Mouse (Mus musculus) heart, adult 2 months (tissue): ENCODE measurements around the gene Gm49388. TPM values are rescaled to one million over a fixed set of nuclear protein-coding genes. Genes with fewer than 3 reads are reported as not detected.
"Not testable (repeated sequence)": the region's sequence is repeated elsewhere in the genome, so short reads cannot be mapped to it uniquely, and the experiment has no call there.

ENCODE experiments used
- DNase-seq, 2 experiments: peaks; one replicate each; pipeline ENCODE4 v3.0.0; 2021
- H3K27ac ChIP-seq: fragments of 200-600 bp; 2 replicates; pipeline ENCODE4 v1.8.1; 2022
- H3K27me3 ChIP-seq: fragments of 200-500 bp; 2 replicates; pipeline ENCODE4 v1.6.1; 2012; ENCODE audit warnings: mild to moderate bottlenecking, low read length, inconsistent platforms, mixed read lengths; ENCODE audit not compliant: control insufficient read depth, insufficient read depth
- H3K36me3 ChIP-seq: fragments of 200-500 bp; 2 replicates; pipeline ENCODE4 v1.6.1; 2012; ENCODE audit warnings: low read length, inconsistent platforms; ENCODE audit not compliant: control insufficient read depth, insufficient read depth
- H3K4me1 ChIP-seq: fragments of 200-500 bp; 2 replicates; pipeline ENCODE4 v1.6.1; 2011; ENCODE audit warnings: low read length; ENCODE audit not compliant: control insufficient read depth, insufficient read depth
- H3K4me3 ChIP-seq: fragments of 200-600 bp; 2 replicates; pipeline ENCODE4 v1.8.1; 2022
- H3K79me2 ChIP-seq: fragments of 200-500 bp; replicated peaks from 2 replicates; pipeline ENCODE4 v1.6.1; 2012; ENCODE audit warnings: mild to moderate bottlenecking, inconsistent platforms, low read length, moderate library complexity, mixed read lengths; ENCODE audit not compliant: control insufficient read depth, insufficient read depth
- H3K9ac ChIP-seq: fragments of 200-500 bp; 2 replicates; pipeline ENCODE4 v1.6.1; 2012; ENCODE audit warnings: low read depth, mild to moderate bottlenecking, control low read depth, inconsistent platforms, low read length, mixed read lengths
- CTCF ChIP-seq: fragments of 200-600 bp; IDR thresholded peaks from 2 replicates; pipeline ENCODE4 v1.8.1; 2022; ENCODE audit warnings: antibody characterized with exemption, mild to moderate bottlenecking, moderate library complexity
- EP300 ChIP-seq: fragments of 200-500 bp; IDR thresholded peaks from 2 replicates; pipeline ENCODE4 v1.6.1; 2011; ENCODE audit warnings: low read depth, low read length, control low read depth; ENCODE audit not compliant: insufficient read depth
- POLR2A ChIP-seq: fragments of 200-500 bp; IDR thresholded peaks from 2 replicates; pipeline ENCODE4 v1.6.1; 2011; ENCODE audit warnings: mild to moderate bottlenecking, low read depth, low read length, control low read depth; ENCODE audit not compliant: insufficient read depth
- WGBS: fragments of 180-500 bp; shearing (Covaris S2); methylation state at CpG from one replicate; pipeline ENCODE4 v1.1.7; 2018; 5-methylcytosine and 5-hydroxymethylcytosine counted together
- intact Hi-C: fragments of 180-260 bp; cut with DNase I; formaldehyde crosslinking; loops from one replicate; pipeline ENCODE4 v1.15.1; 2025
- polyA plus RNA-seq: library from polyadenylated mRNA; depleted of rRNA; stranded (reverse); fragments of >200 nt; gene quantifications from 2 replicates; pipeline ENCODE4 v1.2.3, GENCODE M21; 2012
- total RNA-seq, 2 experiments: library from RNA; stranded (reverse); gene quantifications; 2 replicates each; pipeline ENCODE4 v1.2.3; 2021

Gene Gm49388
- total and polyA plus RNA-seq, 3 experiments: 1.6 to 2.6 TPM; not detected in 1

DNA sequence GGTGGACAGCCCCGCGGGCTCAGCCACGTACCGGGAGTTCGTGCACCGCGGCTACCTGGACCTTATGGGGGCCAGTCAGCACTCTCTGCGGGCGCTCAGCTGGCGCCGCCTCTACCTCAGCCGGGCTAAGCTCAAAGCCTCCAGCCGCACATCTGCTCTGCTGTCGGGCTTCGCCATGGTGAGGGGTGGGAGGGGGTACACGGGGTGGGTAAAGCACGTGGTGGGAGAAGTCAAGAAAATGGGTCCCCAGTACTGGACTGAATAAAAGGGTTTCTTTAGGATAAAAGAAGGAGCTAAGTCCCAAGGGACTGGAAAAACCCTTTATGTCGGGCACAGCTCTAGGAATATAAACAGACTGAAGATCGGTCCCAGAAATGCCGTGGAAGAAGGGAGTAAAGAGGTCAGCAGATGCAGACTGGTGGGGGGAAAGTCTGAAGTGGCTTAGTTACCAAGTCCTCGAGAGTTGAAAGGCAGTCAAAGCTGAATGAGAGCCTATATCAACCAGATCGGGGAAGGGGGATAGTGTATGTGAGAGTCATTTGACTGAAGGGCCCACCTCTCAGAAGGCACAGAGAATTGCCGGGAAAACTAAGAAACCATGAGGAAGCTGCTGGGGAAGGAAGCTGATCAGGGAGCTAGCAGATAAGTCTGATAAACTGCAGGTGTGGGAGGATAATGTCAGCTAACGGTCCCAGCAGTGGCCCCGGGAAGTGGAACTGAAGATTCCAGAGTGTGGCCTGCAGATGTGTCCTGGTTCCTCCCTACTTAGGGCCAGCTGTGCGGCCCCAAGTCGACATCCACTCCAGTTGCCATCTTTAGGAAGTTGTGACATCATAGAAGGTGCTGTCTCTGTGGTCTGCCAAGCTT lies 15.1 kb upstream of the Gm49388 start:
- peak overlapping the region; percentile 99 for H3K9ac ChIP-seq
- no peaks in the 10 kb centered on the region for H3K36me3 ChIP-seq
- peaks cover 4% of the 10 kb centered on the region; the same call in 1 of the 2 replicates for H3K4me1 ChIP-seq
- TF ChIP-seq CTCF (no peak), POLR2A (no peak), EP300 (0 out of 2 replicates have a peak, but pooled peaks have one; percentile 11)
- H3K4me3 ChIP-seq: peak overlapping the region; percentile 93
- DNase-seq: peak; percentile 28 to 40
- 3% methylated on average over 27 of the region's 27 CpGs for WGBS
- peak overlapping the region; percentile 93 for H3K27ac ChIP-seq
- H3K27me3 ChIP-seq: no peaks in the 10 kb centered on the region
- intact Hi-C loops: no loop called here
- no peaks in the 10 kb centered on the region for H3K79me2 ChIP-seq

DNA sequence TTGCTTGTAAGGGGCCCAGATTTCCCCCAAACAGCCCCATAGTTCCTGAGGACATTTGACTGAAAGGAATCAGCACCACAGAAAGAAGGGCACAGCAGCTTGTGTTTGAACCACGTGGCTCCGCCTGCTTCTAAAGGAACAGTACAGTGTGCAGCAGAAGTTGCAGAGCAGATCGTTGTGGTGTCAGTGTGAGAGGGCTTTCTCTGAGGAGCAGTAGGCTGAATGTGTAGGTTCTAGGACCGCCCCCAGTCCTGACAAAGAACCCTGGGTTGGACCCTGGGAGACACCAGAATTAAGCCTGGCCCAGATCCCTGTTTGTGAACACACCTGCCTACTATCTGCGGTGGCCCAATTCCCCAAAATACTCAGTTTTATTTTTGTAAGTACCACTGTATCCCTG lies 14.1 kb upstream of the Gm49388 start:
- no peak for TF ChIP-seq CTCF
- no peak for TF ChIP-seq EP300
- TF ChIP-seq POLR2A: no peak
- no peaks in the 10 kb centered on the region for H3K27me3 ChIP-seq
- no peaks in the 10 kb centered on the region for H3K79me2 ChIP-seq
- no peak overlapping the region for H3K27ac ChIP-seq
- no peaks in the 10 kb centered on the region for H3K36me3 ChIP-seq
- peaks cover 4% of the 10 kb centered on the region; the same call in 1 of the 2 replicates for H3K4me1 ChIP-seq
- H3K4me3 ChIP-seq: no peak overlapping the region
- no peak overlapping the region for H3K9ac ChIP-seq
- 69% methylated on average over 5 of the region's 5 CpGs for WGBS
- intact Hi-C loops: no loop called here
- no peak for DNase-seq

DNA sequence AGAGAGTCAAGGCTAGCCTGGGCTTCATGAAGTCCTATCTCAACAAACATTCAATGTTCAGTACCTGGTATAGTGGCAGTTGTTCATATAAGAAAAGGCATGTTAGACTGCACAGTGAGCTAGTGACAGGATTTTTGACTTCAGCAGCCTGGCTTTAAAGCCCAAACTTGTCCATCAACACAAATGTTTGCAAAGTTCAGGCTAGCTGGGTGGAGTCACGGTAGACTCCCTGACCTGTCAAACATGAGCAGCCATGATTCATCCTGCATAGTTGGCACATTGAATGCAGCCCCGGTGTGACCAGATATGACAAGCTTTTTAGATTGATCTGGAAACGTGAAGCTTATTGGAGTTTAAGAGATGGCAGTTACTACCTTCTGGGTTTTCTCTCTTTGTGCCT lies 13.3 kb upstream of the Gm49388 start:
- TF ChIP-seq POLR2A: no peak
- no peak for TF ChIP-seq EP300
- no peak for TF ChIP-seq CTCF
- Histone ChIP-seq H3K27ac (no peak overlapping the region), H3K9ac (no peak overlapping the region), H3K79me2 (no peaks in the 10 kb centered on the region), H3K4me3 (no peak overlapping the region), H3K4me1 (peaks cover 4% of the 10 kb centered on the region; the same call in 1 of the 2 replicates), H3K27me3 (no peaks in the 10 kb centered on the region), H3K36me3 (no peaks in the 10 kb centered on the region)
- intact Hi-C loops: no loop called here
- 47% methylated on average over 3 of the region's 3 CpGs for WGBS
- no peak for DNase-seq

DNA sequence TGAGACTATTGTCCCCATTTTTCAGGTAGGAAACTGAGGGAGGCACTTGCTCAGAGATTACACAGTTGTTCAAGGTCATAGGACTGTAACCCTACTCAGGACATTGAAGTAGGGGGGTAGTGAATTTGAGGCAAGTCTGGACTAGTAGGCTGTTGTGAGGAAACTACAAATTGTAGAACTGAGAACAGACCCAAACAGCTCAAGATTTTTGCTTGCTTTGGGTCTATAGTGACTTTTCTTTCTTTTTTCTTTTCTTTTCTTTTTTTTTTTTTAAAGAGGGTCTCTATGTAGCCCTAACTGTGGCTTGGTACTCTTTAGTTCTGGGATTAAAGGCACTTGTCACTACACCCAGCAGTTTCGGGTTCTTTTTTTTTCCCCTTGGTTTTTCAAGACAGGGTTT lies 12.9 kb upstream of the Gm49388 start:
- intact Hi-C loops: no loop called here
- peaks cover 4% of the 10 kb centered on the region; the same call in 1 of the 2 replicates for H3K4me1 ChIP-seq
- no peaks in the 10 kb centered on the region for H3K79me2 ChIP-seq

DNA sequence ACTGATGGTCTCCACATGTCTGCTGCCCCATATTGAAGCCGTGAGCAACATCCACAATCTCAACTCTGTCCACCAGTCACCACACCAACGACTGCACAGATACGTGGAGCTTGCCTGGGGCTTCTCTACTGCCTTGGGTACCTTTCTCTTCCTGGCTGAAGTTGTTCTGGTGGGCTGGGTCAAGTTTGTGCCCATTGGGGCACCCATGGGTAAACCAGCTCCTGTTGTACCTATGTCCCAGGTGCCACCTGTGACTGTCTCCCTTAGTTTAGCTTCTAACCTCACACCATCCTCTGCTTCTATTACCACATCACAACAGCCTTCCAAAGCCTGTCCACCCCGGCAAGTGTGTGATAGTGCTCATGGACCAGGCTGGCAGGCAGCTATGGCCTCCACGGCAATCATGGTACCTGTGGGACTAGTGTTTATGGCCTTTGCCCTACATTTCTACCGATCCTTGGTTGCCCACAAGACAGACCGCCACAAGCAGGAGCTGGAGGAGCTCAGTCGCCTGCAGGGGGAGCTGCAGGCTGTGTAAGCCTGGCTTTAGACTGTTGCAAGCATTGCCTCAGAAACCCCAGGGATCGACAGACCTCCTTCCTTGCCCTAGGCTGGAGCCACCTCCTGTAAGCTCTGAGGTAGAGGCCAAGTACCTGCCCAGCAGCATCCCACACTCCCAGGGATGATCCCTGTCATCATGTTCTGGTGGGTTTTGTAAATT lies 11.6 kb upstream of the Gm49388 start:
- intact Hi-C loops: no loop called here
- peaks cover 4% of the 10 kb centered on the region; the same call in 1 of the 2 replicates for H3K4me1 ChIP-seq
- H3K27me3 ChIP-seq: no peaks in the 10 kb centered on the region
- H3K9ac ChIP-seq: no peak overlapping the region
- H3K4me3 ChIP-seq: no peak overlapping the region
- peak; percentile 53 to 64 for DNase-seq
- TF ChIP-seq CTCF (peak; percentile 81), POLR2A (no peak)
- H3K79me2 ChIP-seq: 0 out of 2 replicates have a peak, but pooled peaks cover 2% of the 10 kb centered on the region
- H3K36me3 ChIP-seq: peaks cover 2% of the 10 kb centered on the region
- no peak overlapping the region for H3K27ac ChIP-seq
- WGBS: 41% methylated on average over 9 of the region's 9 CpGs

More for the DNA sequence above, 12.9 kb upstream of the Gm49388 start:
- Histone ChIP-seq H3K27ac (no peak overlapping the region), H3K9ac (no peak overlapping the region), H3K27me3 (no peaks in the 10 kb centered on the region), H3K4me3 (no peak overlapping the region), H3K36me3 (no peaks in the 10 kb centered on the region)
- TF ChIP-seq CTCF (no peak), POLR2A (no peak), EP300 (no peak)
- DNase-seq: no peak
- WGBS: 88% methylated on average over 1 of the region's 1 CpGs

DNA sequence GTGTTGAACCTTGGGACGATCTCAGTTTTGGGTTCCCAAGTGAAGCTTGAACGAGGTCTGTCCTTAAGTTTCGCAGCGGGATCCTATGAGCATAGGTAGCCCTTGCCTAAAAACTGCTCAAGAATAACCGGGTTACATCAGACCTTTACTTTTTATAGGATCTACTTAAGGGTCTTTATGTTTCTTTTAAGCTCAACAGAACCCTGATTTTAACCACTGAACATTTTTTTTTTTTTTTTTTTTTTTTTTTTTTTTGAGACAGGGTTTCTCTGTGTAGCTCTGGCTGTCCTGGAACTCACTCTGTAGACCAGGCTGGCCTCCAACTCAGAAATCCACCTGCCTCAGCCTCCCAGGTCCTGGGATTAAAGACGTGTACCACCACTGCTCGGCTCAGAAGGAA lies 9.6 kb upstream of the Gm49388 start:
- peak overlapping the region; percentile 99 for H3K27ac ChIP-seq
- DNase-seq, H3K27me3 ChIP-seq, H3K79me2 ChIP-seq, H3K4me1 ChIP-seq, H3K36me3 ChIP-seq: not testable (repeated sequence)
- H3K4me3 ChIP-seq: peak overlapping the region; percentile 94
- 68% methylated on average over 7 of the region's 7 CpGs for WGBS
- peak overlapping the region; percentile 71 for H3K9ac ChIP-seq
- intact Hi-C loops: loop anchor here (5.0 kb wide), 1 partner anchor 101 kb away; the partner anchor contains the start of genes Zfp646 and Zfp668
